10 mouse cellular contexts compared by ENCODE assay signal in genomic region chrX:7692862-7693261, GRCm38 (mm10). TPM values are rescaled to one million over a fixed set of nuclear protein-coding genes. Genes with fewer than 3 reads are reported as not detected.
A peak's percentile ranks its signal among the peaks of the same experiment; 100 is the strongest.
DNase-seq lines count a peak whose midpoint lies in the region; ATAC-seq and TF ChIP-seq lines count a peak whose summit lies in the region.
"Had no signal": no experiment of that assay in that cellular context is flagged by ENCODE, and none has a peak within 500 bp of the region (broad histone marks: within the 10 kb centered on the region; RNA-seq: fewer than 3 reads in every experiment).

No protein-coding gene starts in this region.

- H3K4me2 ChIP-seq in neural tube, embryonic 11.5 days (ENCODE audit: low read depth) = no peak overlapping the region
- no peak overlapping the region for H3K4me2 ChIP-seq in neural tube, embryonic 15.5 days
- H3K4me2 ChIP-seq in kidney, postnatal 0 days (ENCODE audit: low read length) = no peak overlapping the region
- no peak overlapping the region for H3K4me2 ChIP-seq in stomach, postnatal 0 days (replicated peaks; ENCODE audit: low read depth)
- H3K4me2 ChIP-seq in forebrain, embryonic 11.5 days (ENCODE audit: low read depth, low read length, severe bottlenecking) = no peak overlapping the region
- H3K4me2 ChIP-seq: heart, embryonic 13.5 days had no signal

- peak; percentile 65 for TF ChIP-seq CTCF in kidney, postnatal 0 days (IDR thresholded peaks at IDR 0.05; ENCODE audit: low read depth)
- peak; percentile 70 for TF ChIP-seq CTCF in stomach, postnatal 0 days (IDR thresholded peaks at IDR 0.05; ENCODE audit: low read depth)

- DNase-seq in embryo, embryonic 10.5 days (ENCODE audit: low spot score) = peak; percentile 43
- no peak for DNase-seq in embryo, embryonic 9.5 days (ENCODE audit: extremely low spot score)
- peak; percentile 17 for DNase-seq in neural tube, embryonic 11.5 days (ENCODE audit: low spot score)
- peak; percentile 49 for DNase-seq in kidney, postnatal 0 days (ENCODE audit: low spot score)
- peak; percentile 36 for DNase-seq in stomach, postnatal 0 days (ENCODE audit: low spot score)
- DNase-seq in forebrain, embryonic 11.5 days (ENCODE audit: low spot score) = no peak
- no peak for DNase-seq in frontal cortex, postnatal 25 days (ENCODE audit: low spot score in 2 of 2)

- H3K27me3 ChIP-seq in neural tube, embryonic 11.5 days (ENCODE audit: control insufficient read depth, insufficient read depth, low read length) = no peaks in the 10 kb centered on the region
- no peaks in the 10 kb centered on the region for H3K27me3 ChIP-seq in neural tube, embryonic 15.5 days (replicated peaks)
- H3K27me3 ChIP-seq in kidney, postnatal 0 days (ENCODE audit: insufficient read depth, low read length) = no peaks in the 10 kb centered on the region
- no peaks in the 10 kb centered on the region for H3K27me3 ChIP-seq in stomach, postnatal 0 days (ENCODE audit: control insufficient read depth, insufficient read depth, low read length)
- H3K27me3 ChIP-seq in forebrain, embryonic 11.5 days (ENCODE audit: control insufficient read depth, insufficient read depth, low read length) = no peaks in the 10 kb centered on the region

- no peak overlapping the region for H3K4me3 ChIP-seq in neural tube, embryonic 11.5 days (ENCODE audit: low read depth, low read length)
- no peak overlapping the region for H3K4me3 ChIP-seq in neural tube, embryonic 15.5 days (replicated peaks)
- H3K4me3 ChIP-seq in kidney, postnatal 0 days (replicated peaks; ENCODE audit: low read depth, low read length) = no peak overlapping the region
- no peak overlapping the region for H3K4me3 ChIP-seq in stomach, postnatal 0 days (ENCODE audit: low read depth, low read length)
- H3K4me3 ChIP-seq in forebrain, embryonic 11.5 days (ENCODE audit: low read depth, low read length) = no peak overlapping the region
- H3K4me3 ChIP-seq: heart, embryonic 13.5 days had no signal

- H3K27ac ChIP-seq in neural tube, embryonic 11.5 days (ENCODE audit: low read depth, low read length) = no peak overlapping the region
- no peak overlapping the region for H3K27ac ChIP-seq in neural tube, embryonic 15.5 days (replicated peaks)
- no peak overlapping the region for H3K27ac ChIP-seq in kidney, postnatal 0 days
- H3K27ac ChIP-seq in stomach, postnatal 0 days (replicated peaks) = no peak overlapping the region
- H3K27ac ChIP-seq in forebrain, embryonic 11.5 days (ENCODE audit: low read depth, low read length) = no peak overlapping the region
- H3K27ac ChIP-seq: heart, embryonic 13.5 days had no signal

- 45% methylated on average over 4 of the region's 4 CpGs for WGBS in neural tube, embryonic 11.5 days
- 44% methylated on average over 4 of the region's 4 CpGs for WGBS in neural tube, embryonic 15.5 days
- 45% methylated on average over 4 of the region's 4 CpGs for WGBS in kidney, postnatal 0 days
- 33% methylated on average over 4 of the region's 4 CpGs for WGBS in stomach, postnatal 0 days
- WGBS in forebrain, embryonic 11.5 days = 36% methylated on average over 4 of the region's 4 CpGs

- no peaks in the 10 kb centered on the region for H3K4me1 ChIP-seq in neural tube, embryonic 11.5 days (ENCODE audit: control insufficient read depth, insufficient read depth, low read length)
- H3K4me1 ChIP-seq in neural tube, embryonic 15.5 days = peaks cover 3% of the 10 kb centered on the region; the same call in 1 of the 2 replicates
- H3K4me1 ChIP-seq in kidney, postnatal 0 days (replicated peaks; ENCODE audit: insufficient read depth, low read length) = no peaks in the 10 kb centered on the region
- H3K4me1 ChIP-seq in stomach, postnatal 0 days (replicated peaks; ENCODE audit: control insufficient read depth, insufficient read depth) = no peaks in the 10 kb centered on the region
- H3K4me1 ChIP-seq in forebrain, embryonic 11.5 days (replicated peaks; ENCODE audit: control insufficient read depth, insufficient read depth, low read length) = no peaks in the 10 kb centered on the region; the same call in 1 of the 2 replicates
- H3K4me1 ChIP-seq: heart, embryonic 13.5 days had no signal

- H3K9me3 ChIP-seq in neural tube, embryonic 11.5 days (ENCODE audit: control insufficient read depth, low read length) = no peaks in the 10 kb centered on the region
- H3K9me3 ChIP-seq in neural tube, embryonic 15.5 days (replicated peaks) = no peaks in the 10 kb centered on the region
- H3K9me3 ChIP-seq in kidney, postnatal 0 days (replicated peaks; ENCODE audit: low read length) = no peaks in the 10 kb centered on the region
- no peaks in the 10 kb centered on the region for H3K9me3 ChIP-seq in stomach, postnatal 0 days (ENCODE audit: control insufficient read depth, low read length)
- no peaks in the 10 kb centered on the region for H3K9me3 ChIP-seq in forebrain, embryonic 11.5 days (ENCODE audit: control insufficient read depth, low read length)
- H3K9me3 ChIP-seq: heart, embryonic 13.5 days had no signal

- no peak for ATAC-seq in neural tube, embryonic 11.5 days (ENCODE audit: insufficient read depth, low FRiP score, low TSS enrichment)
- ATAC-seq in neural tube, embryonic 15.5 days (ENCODE audit: low FRiP score) = no peak
- ATAC-seq in kidney, postnatal 0 days (replicated peaks; ENCODE audit: low FRiP score, low read depth) = no peak
- ATAC-seq in stomach, postnatal 0 days (ENCODE audit: low FRiP score, low TSS enrichment) = no peak
- ATAC-seq in forebrain, embryonic 11.5 days (replicated peaks; ENCODE audit: low FRiP score) = no peak

- H3K9ac ChIP-seq in neural tube, embryonic 11.5 days (ENCODE audit: low read length) = no peak overlapping the region
- no peak overlapping the region for H3K9ac ChIP-seq in neural tube, embryonic 15.5 days (replicated peaks)
- H3K9ac ChIP-seq in kidney, postnatal 0 days (ENCODE audit: low read depth, low read length) = no peak overlapping the region
- no peak overlapping the region for H3K9ac ChIP-seq in stomach, postnatal 0 days (ENCODE audit: low read length)
- H3K9ac ChIP-seq in forebrain, embryonic 11.5 days (ENCODE audit: low read length) = no peak overlapping the region
- H3K9ac ChIP-seq: heart, embryonic 13.5 days had no signal

- no peaks in the 10 kb centered on the region for H3K36me3 ChIP-seq in neural tube, embryonic 11.5 days (ENCODE audit: control insufficient read depth, insufficient read depth, low read length)
- H3K36me3 ChIP-seq in neural tube, embryonic 15.5 days = no peaks in the 10 kb centered on the region
- no peaks in the 10 kb centered on the region for H3K36me3 ChIP-seq in kidney, postnatal 0 days (ENCODE audit: insufficient read depth, low read length)
- no peaks in the 10 kb centered on the region for H3K36me3 ChIP-seq in stomach, postnatal 0 days (ENCODE audit: control insufficient read depth, insufficient read depth, low read length)
- no peaks in the 10 kb centered on the region for H3K36me3 ChIP-seq in forebrain, embryonic 11.5 days (ENCODE audit: control insufficient read depth, insufficient read depth, low read length)
- H3K36me3 ChIP-seq: heart, embryonic 13.5 days had no signal

- TF ChIP-seq EP300 in stomach, postnatal 0 days (optimal IDR thresholded peaks at IDR 0.05) = no peak

RNA-seq across cellular contexts. Expression of gene Gpkow, which starts 4.1 kb away (rescaled TPM):
- polyA plus RNA-seq in neural tube, embryonic 11.5 days (2014; fragmentation: Nextera tagmentation; extraction: Ambion mirVana) = 47.3 and 48.4 TPM in 2 replicates
- 46.0 and 46.5 TPM in 2 replicates for polyA plus RNA-seq in neural tube, embryonic 15.5 days (2015; fragmentation: Nextera tagmentation; extraction: Ambion mirVana)
- polyA plus RNA-seq in kidney, postnatal 0 days (2015; fragmentation: Nextera tagmentation; extraction: Ambion mirVana) = 32.7 and 36.2 TPM in 2 replicates
- polyA plus RNA-seq in stomach, postnatal 0 days (2015; fragmentation: Nextera tagmentation; extraction: Ambion mirVana) = 18.0 and 18.5 TPM in 2 replicates
- 44.6 and 47.0 TPM in 2 replicates for polyA plus RNA-seq in forebrain, embryonic 11.5 days (2014; fragmentation: Nextera tagmentation; extraction: Ambion mirVana)

RNA-seq across cellular contexts. Expression of gene Magix, which starts 11.8 kb away (rescaled TPM):
- not detected in 2 replicates for polyA plus RNA-seq in neural tube, embryonic 11.5 days (2014; fragmentation: Nextera tagmentation; extraction: Ambion mirVana)
- 0.13 TPM in 1 of 2 replicates, not detected in the other for polyA plus RNA-seq in neural tube, embryonic 15.5 days (2015; fragmentation: Nextera tagmentation; extraction: Ambion mirVana)
- polyA plus RNA-seq in kidney, postnatal 0 days (2015; fragmentation: Nextera tagmentation; extraction: Ambion mirVana) = 1.5 and 2.3 TPM in 2 replicates
- 0.95 and 1.3 TPM in 2 replicates for polyA plus RNA-seq in stomach, postnatal 0 days (2015; fragmentation: Nextera tagmentation; extraction: Ambion mirVana)
- 0.47 TPM in 1 of 2 replicates, not detected in the other for polyA plus RNA-seq in forebrain, embryonic 11.5 days (2014; fragmentation: Nextera tagmentation; extraction: Ambion mirVana)

RNA-seq across cellular contexts. Expression of gene Wdr45, which starts 21.3 kb away (rescaled TPM):
- 17.8 and 18.3 TPM in 2 replicates for polyA plus RNA-seq in neural tube, embryonic 11.5 days (2014; fragmentation: Nextera tagmentation; extraction: Ambion mirVana)
- polyA plus RNA-seq in neural tube, embryonic 15.5 days (2015; fragmentation: Nextera tagmentation; extraction: Ambion mirVana) = 34.6 and 34.9 TPM in 2 replicates
- polyA plus RNA-seq in kidney, postnatal 0 days (2015; fragmentation: Nextera tagmentation; extraction: Ambion mirVana) = 39.6 and 40.6 TPM in 2 replicates
- polyA plus RNA-seq in stomach, postnatal 0 days (2015; fragmentation: Nextera tagmentation; extraction: Ambion mirVana) = 30.3 and 33.6 TPM in 2 replicates
- polyA plus RNA-seq in forebrain, embryonic 11.5 days (2014; fragmentation: Nextera tagmentation; extraction: Ambion mirVana) = 14.2 and 17.2 TPM in 2 replicates

RNA-seq across cellular contexts. Expression of gene Plp2, which starts 21.7 kb away (rescaled TPM):
- polyA plus RNA-seq in neural tube, embryonic 11.5 days (2014; fragmentation: Nextera tagmentation; extraction: Ambion mirVana) = 43.3 and 49.4 TPM in 2 replicates
- polyA plus RNA-seq in neural tube, embryonic 15.5 days (2015; fragmentation: Nextera tagmentation; extraction: Ambion mirVana) = 20.3 and 50.6 TPM in 2 replicates
- 142 and 153 TPM in 2 replicates for polyA plus RNA-seq in kidney, postnatal 0 days (2015; fragmentation: Nextera tagmentation; extraction: Ambion mirVana)
- polyA plus RNA-seq in stomach, postnatal 0 days (2015; fragmentation: Nextera tagmentation; extraction: Ambion mirVana) = 262 and 271 TPM in 2 replicates
- polyA plus RNA-seq in forebrain, embryonic 11.5 days (2014; fragmentation: Nextera tagmentation; extraction: Ambion mirVana) = 54.0 and 64.5 TPM in 2 replicates

RNA-seq across cellular contexts. Expression of gene Gm45208, which starts 29.2 kb away (rescaled TPM):
- not detected in 2 replicates for polyA plus RNA-seq in neural tube, embryonic 11.5 days (2014; fragmentation: Nextera tagmentation; extraction: Ambion mirVana)
- 1.4 TPM in 1 of 2 replicates, not detected in the other for polyA plus RNA-seq in neural tube, embryonic 15.5 days (2015; fragmentation: Nextera tagmentation; extraction: Ambion mirVana)
- polyA plus RNA-seq in kidney, postnatal 0 days (2015; fragmentation: Nextera tagmentation; extraction: Ambion mirVana) = 0.30 TPM in 1 of 2 replicates, not detected in the other
- polyA plus RNA-seq in stomach, postnatal 0 days (2015; fragmentation: Nextera tagmentation; extraction: Ambion mirVana) = not detected in 2 replicates
- 0.55 TPM in 1 of 2 replicates, not detected in the other for polyA plus RNA-seq in forebrain, embryonic 11.5 days (2014; fragmentation: Nextera tagmentation; extraction: Ambion mirVana)
- polyA plus RNA-seq: stomach, embryonic 16.5 days had no signal

Comparison
In these comparisons a context has a peak if more than half of its experiments do, and no peak if none do; other contexts are left out.
1. DNase-seq: peak in embryo, embryonic 10.5 days (single experiment), neural tube, embryonic 11.5 days (single experiment), kidney, postnatal 0 days (single experiment) and stomach, postnatal 0 days (single experiment); none in embryo, embryonic 9.5 days (single experiment), forebrain, embryonic 11.5 days (single experiment) and frontal cortex, postnatal 25 days (0 of 2).